Mouse (Mus musculus) MEL (cell line): ENCODE measurements at regions not wholly inside any gene's neighbourhood (a gene's known extent, or its start where the extent isn't known, plus 50 kb on each side); places are given as distances from the start of the nearest gene placed in this dataset.

Source experiments
- CTCF ChIP-seq, 3 experiments: IDR thresholded peaks in 2 of 3; conservative IDR thresholded peaks in 1 of 3; 2 replicates each; pipeline ENCODE4 v1.5.1; 2011 to 2012; ENCODE audit warnings: low read length in 3 of 3, low read depth in 2 of 3, mild to moderate bottlenecking in 2 of 3, improper control_type of control experiment in 1 of 3, inconsistent platforms in 1 of 3, mixed read lengths in 1 of 3, moderate library complexity in 1 of 3; ENCODE audit not compliant: control insufficient read depth in 1 of 3, insufficient read depth in 1 of 3, poor library complexity in 1 of 3, severe bottlenecking in 1 of 3
- KAT2A ChIP-seq: conservative IDR thresholded peaks from 2 replicates; pipeline ENCODE4 v1.6.1; 2012; ENCODE audit warnings: low read depth, low read length, improper control_type of control experiment, inconsistent platforms
- MAX ChIP-seq: IDR thresholded peaks from 2 replicates; pipeline ENCODE4 v1.6.1; 2011; ENCODE audit warnings: low read length, improper control_type of control experiment
- MXI1 ChIP-seq: IDR thresholded peaks from 2 replicates; pipeline ENCODE4 v1.6.1; 2011; ENCODE audit warnings: mild to moderate bottlenecking, low read depth, low read length, improper control_type of control experiment
- POLR2A ChIP-seq, 2 experiments: IDR thresholded peaks; 2 replicates each; pipeline ENCODE4 v1.6.1; 2011 to 2012; ENCODE audit warnings: low read length in 2 of 2, mild to moderate bottlenecking in 2 of 2, control low read depth in 1 of 2, improper control_type of control experiment in 1 of 2, low read depth in 1 of 2, moderate library complexity in 1 of 2; ENCODE audit not compliant: control insufficient read depth in 1 of 2, insufficient read depth in 1 of 2, poor library complexity in 1 of 2
- POLR2AphosphoS2 ChIP-seq: IDR thresholded peaks from 2 replicates; pipeline ENCODE4 v1.6.1; 2011; ENCODE audit warnings: low read length, improper control_type of control experiment
- RAD21 ChIP-seq: IDR thresholded peaks from 2 replicates; pipeline ENCODE4 v1.6.1; 2011; ENCODE audit warnings: mild to moderate bottlenecking, low read depth, low read length, improper control_type of control experiment
- TCF12 ChIP-seq: IDR thresholded peaks from 2 replicates; pipeline ENCODE4 v1.6.1; 2014; ENCODE audit warnings: low read depth, mild to moderate bottlenecking, inconsistent platforms, low read length, improper control_type of control experiment, moderate library complexity
- ZC3H11A ChIP-seq: IDR thresholded peaks from 2 replicates; pipeline ENCODE4 v1.6.1; 2012; ENCODE audit warnings: low read depth, mild to moderate bottlenecking, inconsistent platforms, low read length, improper control_type of control experiment
- ZMIZ1 ChIP-seq: IDR thresholded peaks from 2 replicates; pipeline ENCODE4 v1.6.1; 2012; ENCODE audit warnings: low read depth, mild to moderate bottlenecking, inconsistent platforms, low read length, improper control_type of control experiment, moderate library complexity

- TF ChIP-seq MXI1, result no peak
- no peak for TF ChIP-seq POLR2A (IDR thresholded peaks at IDR 0.05; ENCODE audit: control insufficient read depth in 1 of 2, insufficient read depth in 1 of 2, low read depth in 1 of 2, low read length in 2 of 2, poor library complexity in 1 of 2)
- no peak for TF ChIP-seq MAX
- no peak for TF ChIP-seq CTCF (IDR thresholded peaks at IDR 0.05 in 2 of 3, conservative IDR thresholded peaks at IDR 0.05 in 1 of 3; ENCODE audit: control insufficient read depth in 1 of 3, insufficient read depth in 1 of 3, low read depth in 2 of 3, low read length in 3 of 3, poor library complexity in 1 of 3, severe bottlenecking in 1 of 3)
- no peak for TF ChIP-seq ZC3H11A
- no peak for TF ChIP-seq RAD21
- TF ChIP-seq KAT2A, result no peak
- TF ChIP-seq ZMIZ1, result no peak
- no peak for TF ChIP-seq TCF12
- no peak for TF ChIP-seq POLR2AphosphoS2
These were observed 157.5 kb upstream of the Eif4g2 start for GRCm38 (mm10) chr7:111240234-111240826.
